Mouse (Mus musculus) heart, adult 18-20 months (tissue): ENCODE results near the gene Akr1b7. TPM values are rescaled to one million over a fixed set of nuclear protein-coding genes. Genes with fewer than 3 reads are reported as not detected.

Source experiments
- DNase-seq, 2 experiments: peaks; one replicate each; pipeline ENCODE4 v3.0.0; 2021 to 2022; ENCODE audit warnings: mixed read lengths in 1 of 2
- total RNA-seq, 2 experiments: library from RNA; stranded (reverse); gene quantifications; 2 replicates each; pipeline ENCODE4 v1.2.3; 2021

The Akr1b7 gene
- total RNA-seq, 2 experiments from 2014 or later = not detected

- DNase-seq = no peak
Observed at GRCm38 (mm10) chr6:34439006-34439405, 26.9 kb downstream of the Akr1b7 start.

- peak in 1 of 2 experiments; percentile 10 for DNase-seq
Observed at GRCm38 (mm10) chr6:34441556-34442257, 29.6 kb downstream of the Akr1b7 start.

GRCm38 (mm10) chr6:34443791-34444190 lies 31.7 kb downstream of the Akr1b7 start:
- DNase-seq = peak; percentile 49 to 62

GRCm38 (mm10) chr6:34447961-34448360 lies 35.8 kb downstream of the Akr1b7 start:
- DNase-seq = peak; percentile 66 to 87

- DNase-seq = no peak
Observed at GRCm38 (mm10) chr6:34448696-34449095, 36.6 kb downstream of the Akr1b7 start.

- no peak for DNase-seq
Observed at GRCm38 (mm10) chr6:34452963-34453770, 41.0 kb downstream of the Akr1b7 start.

GRCm38 (mm10) chr6:34459456-34459855 lies 47.3 kb downstream of the Akr1b7 start:
- DNase-seq = no peak

GRCm38 (mm10) chr6:34460651-34461050 lies 48.5 kb downstream of the Akr1b7 start:
- no peak for DNase-seq

- no peak for DNase-seq
Observed at GRCm38 (mm10) chr6:34463582-34463981, 51.4 kb downstream of the Akr1b7 start.

- DNase-seq = no peak
Observed at GRCm38 (mm10) chr6:34471434-34472110, 59.4 kb downstream of the Akr1b7 start.

Other genes with a start within 250 kb of the Akr1b7 start
- 1 to 10 TPM; 7.9 to 8.0 TPM for gene Slc35b4, start 235.2 kb upstream of the Akr1b7 start, total RNA-seq
- gene Akr1b3, start 94.9 kb upstream of the Akr1b7 start, total RNA-seq = 100 to 1,000 TPM; 275 to 331 TPM
- 1 to 10 TPM; 3.1 to 5.0 TPM for gene Akr1b8, start 58.2 kb upstream of the Akr1b7 start, total RNA-seq
- 10 to 100 TPM; 60.9 to 62.9 TPM for gene Akr1b10, start 28.1 kb upstream of the Akr1b7 start, total RNA-seq
- gene Bpgm, start 63.9 kb downstream of the Akr1b7 start, total RNA-seq = 10 to 100 TPM; 43.9 to 47.8 TPM
- 10 to 100 TPM; 48.0 to 48.9 TPM for gene Cald1, start 186.2 kb downstream of the Akr1b7 start, total RNA-seq